Mouse (Mus musculus) layer of hippocampus, adult 18-20 months (tissue): ENCODE results near the gene Maats1. TPM values are rescaled to one million over a fixed set of nuclear protein-coding genes. Genes with fewer than 3 reads are reported as not detected.

Source experiments
- DNase-seq, 2 experiments: peaks; one replicate each; pipeline ENCODE4 v3.0.0; 2022; ENCODE audit warnings: low spot score in 2 of 2
- long read RNA-seq: library from polyadenylated mRNA; stranded (forward); transcript quantifications from one replicate; pipeline ENCODE4 v2.0.0, GENCODE M21; 2021
- total RNA-seq, 2 experiments: library from RNA; stranded (reverse); gene quantifications; 2 replicates each; pipeline ENCODE4 v1.2.3; 2021

Maats1 gene
- 1 to 10 TPM; 1.1 to 1.5 TPM for total RNA-seq
- long read RNA-seq, result 0 reads

- peak; percentile 59 to 79 for DNase-seq
Observed at GRCm38 (mm10) chr16:38341396-38342324, at the start of gene Maats1. Maats1 (minus strand) TSS chr16:38342143.

- no peak for DNase-seq
Observed at GRCm38 (mm10) chr16:38390322-38390721, 48.4 kb upstream of the Maats1 start.

- DNase-seq, result no peak
Observed at GRCm38 (mm10) chr16:38389284-38389893, 47.4 kb upstream of the Maats1 start.

GRCm38 (mm10) chr16:38388757-38389156 is 46.8 kb upstream of the Maats1 start:
- DNase-seq, result no peak

GRCm38 (mm10) chr16:38387389-38387788 is 45.4 kb upstream of the Maats1 start:
- DNase-seq, result no peak

GRCm38 (mm10) chr16:38385700-38386099 is 43.8 kb upstream of the Maats1 start:
- DNase-seq, result no peak

GRCm38 (mm10) chr16:38385184-38385634 is 43.3 kb upstream of the Maats1 start:
- DNase-seq, result no peak

- DNase-seq, result no peak
Observed at GRCm38 (mm10) chr16:38383683-38384082, 41.7 kb upstream of the Maats1 start.

GRCm38 (mm10) chr16:38379926-38380325 is 38.0 kb upstream of the Maats1 start:
- no peak for DNase-seq

- no peak for DNase-seq
Observed at GRCm38 (mm10) chr16:38379493-38379892, 37.5 kb upstream of the Maats1 start.

GRCm38 (mm10) chr16:38379088-38379487 is 37.1 kb upstream of the Maats1 start:
- DNase-seq, result no peak

GRCm38 (mm10) chr16:38378591-38378990 is 36.6 kb upstream of the Maats1 start:
- DNase-seq, result no peak

- DNase-seq, result no peak
Observed at GRCm38 (mm10) chr16:38377546-38377945, 35.6 kb upstream of the Maats1 start.

- DNase-seq, result no peak
Observed at GRCm38 (mm10) chr16:38376841-38377249, 34.9 kb upstream of the Maats1 start.

- peak; percentile 47 to 70 for DNase-seq
Observed at GRCm38 (mm10) chr16:38376163-38376840, 34.4 kb upstream of the Maats1 start.

GRCm38 (mm10) chr16:38375182-38375581 is 33.2 kb upstream of the Maats1 start:
- DNase-seq, result no peak

GRCm38 (mm10) chr16:38374379-38375140 is 32.6 kb upstream of the Maats1 start:
- peak in 1 of 2 experiments; percentile 16 for DNase-seq

- no peak for DNase-seq
Observed at GRCm38 (mm10) chr16:38373941-38374340, 32.0 kb upstream of the Maats1 start.

- DNase-seq, result no peak
Observed at GRCm38 (mm10) chr16:38373439-38373838, 31.5 kb upstream of the Maats1 start.

- no peak for DNase-seq
Observed at GRCm38 (mm10) chr16:38372876-38373275, 30.9 kb upstream of the Maats1 start.
